Mouse (Mus musculus) liver, adult 2 months (tissue): ENCODE data around the gene Asgr2. TPM values are rescaled to one million over a fixed set of nuclear protein-coding genes. Genes with fewer than 3 reads are reported as not detected.
"Not testable (repeated sequence)": the region's sequence is repeated elsewhere in the genome, so short reads cannot be mapped to it uniquely, and the experiment has no call there.

Experiments used
- DNase-seq: peaks from one replicate; pipeline ENCODE4 v3.0.0-alpha.2; 2011; ENCODE audit warnings: low read depth, low spot score; ENCODE audit errors: extremely low read depth
- H3K27ac ChIP-seq: fragments of 200-500 bp; replicated peaks from 2 replicates; pipeline ENCODE4 v1.5.1; 2012; ENCODE audit warnings: low read depth, mild to moderate bottlenecking, control low read depth, inconsistent platforms, low read length; ENCODE audit not compliant: insufficient read depth
- H3K27me3 ChIP-seq: fragments of 200-500 bp; 2 replicates; pipeline ENCODE4 v1.6.1; 2012; ENCODE audit warnings: mild to moderate bottlenecking, moderate library complexity, low read length, inconsistent platforms; ENCODE audit not compliant: control insufficient read depth, insufficient read depth
- H3K36me3 ChIP-seq: fragments of 200-500 bp; 2 replicates; pipeline ENCODE4 v1.6.1; 2012; ENCODE audit warnings: low read length, inconsistent platforms; ENCODE audit not compliant: control insufficient read depth, insufficient read depth
- H3K4me1 ChIP-seq: fragments of 200-500 bp; 2 replicates; pipeline ENCODE4 v1.6.1; 2011; ENCODE audit warnings: low read length; ENCODE audit not compliant: control insufficient read depth, insufficient read depth
- H3K4me3 ChIP-seq: fragments of 200-500 bp; 2 replicates; pipeline ENCODE4 v1.5.1; 2011; ENCODE audit warnings: low read depth, mild to moderate bottlenecking, control low read depth, low read length, moderate library complexity; ENCODE audit not compliant: insufficient read depth
- H3K79me2 ChIP-seq: fragments of 200-500 bp; 2 replicates; pipeline ENCODE4 v1.6.1; 2012; ENCODE audit warnings: inconsistent platforms, mild to moderate bottlenecking, low read length, moderate library complexity; ENCODE audit not compliant: control insufficient read depth, insufficient read depth
- H3K9ac ChIP-seq: fragments of 200-500 bp; 2 replicates; pipeline ENCODE4 v1.6.1; 2012; ENCODE audit warnings: low read depth, mild to moderate bottlenecking, control low read depth, inconsistent platforms, low read length
- CTCF ChIP-seq: fragments of 200-500 bp; IDR thresholded peaks from 2 replicates; pipeline ENCODE4 v1.5.1; 2011; ENCODE audit warnings: low read depth, low read length, control low read depth
- POLR2A ChIP-seq: fragments of 200-500 bp; IDR thresholded peaks from 2 replicates; pipeline ENCODE4 v1.6.1; 2011; ENCODE audit warnings: low read length, control low read depth; ENCODE audit not compliant: insufficient read depth; ENCODE audit errors: extremely low read depth
- WGBS: fragments of 180-500 bp; shearing (Covaris S2); methylation state at CpG from one replicate; pipeline ENCODE4 v1.1.7; 2018; 5-methylcytosine and 5-hydroxymethylcytosine counted together
- polyA plus RNA-seq: library from polyadenylated mRNA; depleted of rRNA; stranded (reverse); fragments of >200 nt; gene quantifications from 2 replicates; pipeline ENCODE4 v1.2.3, GENCODE M21; 2012
- total RNA-seq: library from RNA; depleted of rRNA; stranded (reverse); fragments of >200 nt; gene quantifications from 2 replicates; pipeline ENCODE4 v1.2.3, GENCODE M21; 2014

The Asgr2 gene
- total and polyA plus RNA-seq, 2 experiments: 166 to 216 TPM

DNA sequence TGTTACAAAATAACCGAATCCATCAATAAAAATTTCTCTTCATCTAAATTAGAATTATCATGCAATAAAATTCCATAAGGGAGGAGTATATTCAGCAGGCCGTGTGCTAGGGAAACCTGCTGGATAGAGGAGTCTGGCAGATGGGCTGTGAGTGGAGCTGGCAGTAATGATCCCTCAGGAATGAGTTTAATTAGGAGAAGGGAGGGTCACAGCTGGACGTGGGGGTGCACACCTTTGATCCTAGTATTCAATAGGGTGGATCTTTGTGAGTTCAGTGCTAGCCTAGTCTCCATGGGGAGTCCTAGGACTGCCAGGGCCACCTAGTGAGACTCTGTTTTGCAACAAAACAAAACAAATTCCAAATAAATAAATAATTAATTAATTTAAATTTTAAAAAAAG, 24.2 kb upstream of the Asgr2 start:
- Histone ChIP-seq H3K4me3 (no peak overlapping the region), H3K4me1 (no peaks in the 10 kb centered on the region), H3K27ac (no peak overlapping the region), H3K27me3 (no peaks in the 10 kb centered on the region), H3K36me3 (no peaks in the 10 kb centered on the region), H3K9ac (no peak overlapping the region), H3K79me2 (no peaks in the 10 kb centered on the region)
- no peak for DNase-seq
- TF ChIP-seq POLR2A: no peak
- no peak for TF ChIP-seq CTCF
- WGBS: 69% methylated on average over 3 of the region's 3 CpGs

GRCm38 (mm10) chr11:70070057-70070456, 22.4 kb upstream of the Asgr2 start:
- no peaks in the 10 kb centered on the region for H3K27me3 ChIP-seq
- H3K4me1 ChIP-seq: peaks cover 3% of the 10 kb centered on the region
- DNase-seq: no peak
- 68% methylated on average over 6 of the region's 6 CpGs for WGBS
- no peak overlapping the region for H3K27ac ChIP-seq
- H3K9ac ChIP-seq: no peak overlapping the region
- H3K79me2 ChIP-seq: no peaks in the 10 kb centered on the region
- H3K4me3 ChIP-seq: no peak overlapping the region
- H3K36me3 ChIP-seq: no peaks in the 10 kb centered on the region
- no peak for TF ChIP-seq POLR2A
- no peak for TF ChIP-seq CTCF

DNA sequence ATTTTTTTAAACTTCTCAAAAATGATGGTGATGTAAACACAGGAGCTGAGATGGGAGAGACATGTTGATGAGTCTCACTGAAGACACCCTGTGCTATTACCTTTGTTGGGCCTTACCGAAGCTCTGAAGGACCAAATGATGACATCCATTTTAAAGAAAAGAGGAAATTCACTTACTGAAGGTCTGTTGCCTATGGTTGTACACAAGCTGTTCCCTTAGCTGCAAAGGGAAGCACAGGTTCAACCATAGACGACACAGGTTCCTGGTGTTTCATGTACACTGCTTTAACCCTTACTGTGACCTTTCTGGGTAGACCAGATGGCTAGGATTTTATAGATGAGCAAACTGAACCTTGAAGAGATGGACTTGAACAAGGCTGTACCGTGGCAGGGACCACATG, 21.8 kb upstream of the Asgr2 start:
- H3K36me3 ChIP-seq, H3K4me3 ChIP-seq, H3K4me1 ChIP-seq, H3K27ac ChIP-seq, H3K9ac ChIP-seq, H3K27me3 ChIP-seq, DNase-seq, H3K79me2 ChIP-seq: not testable (repeated sequence)
- WGBS: 70% methylated on average over 3 of the region's 3 CpGs

DNA sequence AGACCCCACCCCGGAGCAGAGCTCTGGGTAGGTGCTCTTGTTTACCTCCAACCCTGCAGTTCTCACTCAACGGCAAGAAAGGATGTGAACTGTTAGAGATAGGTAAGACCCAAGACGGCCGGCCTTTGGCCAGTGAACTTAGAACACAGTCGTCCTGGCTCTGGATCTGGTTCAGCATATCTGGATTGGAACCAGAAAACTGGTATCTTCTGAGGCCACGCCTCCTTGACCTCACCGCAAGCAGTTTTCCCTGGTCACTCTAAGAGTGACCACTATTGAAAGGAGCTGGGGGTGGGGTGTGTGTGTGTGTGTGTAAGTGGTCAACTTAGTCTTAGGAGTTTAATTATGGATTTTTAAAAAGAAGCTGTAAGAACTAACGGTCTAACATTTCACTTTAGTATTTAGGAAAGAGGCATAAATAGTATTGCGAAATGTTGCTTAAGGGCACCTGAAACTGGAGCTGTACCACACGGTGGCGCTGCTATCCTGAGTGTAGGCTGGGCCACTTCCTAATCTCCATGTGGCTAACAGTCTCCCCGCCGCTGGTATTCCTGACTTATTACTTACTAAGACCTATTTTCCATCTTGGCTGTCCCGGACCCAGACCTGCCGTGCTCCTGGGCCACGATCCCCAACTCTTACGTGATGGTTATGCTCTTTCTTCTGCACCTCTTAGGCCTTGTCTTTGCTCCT, 17.9 kb upstream of the Asgr2 start:
- peak; percentile 93 for DNase-seq
- Histone ChIP-seq H3K4me3 (0 out of 2 replicates have a peak overlapping the region, but pooled peaks have one; percentile 25), H3K4me1 (peaks cover 13% of the 10 kb centered on the region), H3K79me2 (no peaks in the 10 kb centered on the region), H3K36me3 (no peaks in the 10 kb centered on the region), H3K27me3 (no peaks in the 10 kb centered on the region), H3K9ac (peak overlapping the region; percentile 53), H3K27ac (peak overlapping the region; percentile 68)
- WGBS: 12% methylated on average over 17 of the region's 17 CpGs
- TF ChIP-seq CTCF (peak; percentile 92), POLR2A (no peak)

DNA sequence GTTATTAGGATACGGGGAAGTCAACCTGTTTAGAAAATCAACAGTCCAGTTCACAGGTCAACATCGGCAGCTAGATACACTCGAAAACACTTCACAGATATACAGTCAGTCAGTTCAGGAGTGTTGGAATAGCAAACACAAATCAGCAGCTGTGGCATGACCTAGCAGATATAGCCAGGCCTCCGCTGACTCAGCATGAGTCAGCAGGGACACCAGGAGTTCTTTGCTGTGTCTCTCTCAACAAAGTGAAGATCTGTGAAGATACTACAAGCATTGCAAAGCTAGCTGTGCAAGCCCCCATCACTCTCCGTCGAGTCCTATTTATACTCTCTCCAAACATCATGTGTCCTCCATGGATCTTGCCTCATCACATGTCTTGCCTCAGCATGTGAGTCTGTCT, 16.9 kb upstream of the Asgr2 start:
- H3K4me3 ChIP-seq: no peak overlapping the region
- TF ChIP-seq CTCF (no peak), POLR2A (no peak)
- H3K9ac ChIP-seq: no peak overlapping the region
- DNase-seq: peak; percentile 90
- H3K36me3 ChIP-seq: no peaks in the 10 kb centered on the region
- H3K27ac ChIP-seq: peak overlapping the region; percentile 68
- no peaks in the 10 kb centered on the region for H3K79me2 ChIP-seq
- H3K27me3 ChIP-seq: no peaks in the 10 kb centered on the region
- peaks cover 16% of the 10 kb centered on the region for H3K4me1 ChIP-seq
- 22% methylated on average over 6 of the region's 6 CpGs for WGBS

GRCm38 (mm10) chr11:70077441-70077840, 15.0 kb upstream of the Asgr2 start:
- WGBS: 18% methylated on average over 3 of the region's 3 CpGs
- TF ChIP-seq CTCF (no peak), POLR2A (no peak)
- Histone ChIP-seq H3K36me3 (no peaks in the 10 kb centered on the region), H3K27me3 (no peaks in the 10 kb centered on the region), H3K27ac (no peak overlapping the region), H3K4me3 (no peak overlapping the region), H3K9ac (no peak overlapping the region), H3K79me2 (no peaks in the 10 kb centered on the region), H3K4me1 (peaks cover 17% of the 10 kb centered on the region)
- DNase-seq: peak; percentile 57
